Mouse (Mus musculus): ENCODE measurements around the gene St7. TPM values are rescaled to one million over a fixed set of nuclear protein-coding genes. Genes with fewer than 3 reads are reported as not detected.

The St7 gene
- total RNA-seq, 4 experiments from 2014 or later, result 31.5 to 58.0 (median 46.3) TPM

- no peak for DNase-seq (ENCODE audit: low spot score in 2 of 2)
Observed at GRCm38 (mm10) chr6:17814074-17814649, 121.4 kb downstream of the St7 start.

- no peak for DNase-seq (ENCODE audit: low spot score in 2 of 2)
Observed at GRCm38 (mm10) chr6:17816865-17817435, 124.2 kb downstream of the St7 start.

- no peak for DNase-seq (ENCODE audit: low spot score in 2 of 2)
Observed at GRCm38 (mm10) chr6:17823614-17824013, 130.9 kb downstream of the St7 start.

GRCm38 (mm10) chr6:17824735-17825134, 132.0 kb downstream of the St7 start:
- no peak for DNase-seq (ENCODE audit: low spot score in 2 of 2)

- DNase-seq (ENCODE audit: low spot score in 2 of 2), result no peak
Observed at GRCm38 (mm10) chr6:17828382-17828781, 135.6 kb downstream of the St7 start.

- no peak for DNase-seq (ENCODE audit: low spot score in 2 of 2)
Observed at GRCm38 (mm10) chr6:17829981-17830380, 137.2 kb downstream of the St7 start.

GRCm38 (mm10) chr6:17834493-17834892, 141.8 kb downstream of the St7 start:
- DNase-seq (ENCODE audit: low spot score in 2 of 2), result peak; percentile 47 to 63

- no peak for DNase-seq (ENCODE audit: low spot score in 2 of 2)
Observed at GRCm38 (mm10) chr6:17835693-17836092, 143.0 kb downstream of the St7 start.

- DNase-seq (ENCODE audit: low spot score in 2 of 2), result no peak
Observed at GRCm38 (mm10) chr6:17837676-17838075, 144.9 kb downstream of the St7 start.

GRCm38 (mm10) chr6:17840431-17840830, 147.7 kb downstream of the St7 start:
- no peak for DNase-seq (ENCODE audit: low spot score in 2 of 2)

- DNase-seq (ENCODE audit: low spot score in 2 of 2), result peak in 1 of 2 experiments; percentile 63
Observed at GRCm38 (mm10) chr6:17842759-17843158, 150.0 kb downstream of the St7 start.

GRCm38 (mm10) chr6:17851316-17851715, 158.6 kb downstream of the St7 start:
- no peak for DNase-seq (ENCODE audit: low spot score in 2 of 2)

GRCm38 (mm10) chr6:17853587-17854274, 161.0 kb downstream of the St7 start:
- no peak for DNase-seq (ENCODE audit: low spot score in 2 of 2)

GRCm38 (mm10) chr6:17855616-17856015, 162.9 kb downstream of the St7 start:
- no peak for DNase-seq (ENCODE audit: low spot score in 2 of 2)

- no peak for DNase-seq (ENCODE audit: low spot score in 2 of 2)
Observed at GRCm38 (mm10) chr6:17859564-17859963, 166.8 kb downstream of the St7 start.

- no peak for DNase-seq (ENCODE audit: low spot score in 2 of 2)
Observed at GRCm38 (mm10) chr6:17860463-17860862, 167.7 kb downstream of the St7 start.

GRCm38 (mm10) chr6:17867796-17868195, 175.1 kb downstream of the St7 start:
- DNase-seq (ENCODE audit: low spot score in 2 of 2), result no peak

GRCm38 (mm10) chr6:17871831-17872372, 179.2 kb downstream of the St7 start:
- no peak for DNase-seq (ENCODE audit: low spot score in 2 of 2)

GRCm38 (mm10) chr6:17875606-17876005, 182.9 kb downstream of the St7 start:
- DNase-seq (ENCODE audit: low spot score in 2 of 2), result no peak

- no peak for DNase-seq (ENCODE audit: low spot score in 2 of 2)
Observed at GRCm38 (mm10) chr6:17876023-17876613, 183.4 kb downstream of the St7 start.

GRCm38 (mm10) chr6:17876670-17877179, 184.0 kb downstream of the St7 start:
- no peak for DNase-seq (ENCODE audit: low spot score in 2 of 2)

GRCm38 (mm10) chr6:17882943-17883342, 190.2 kb downstream of the St7 start:
- DNase-seq (ENCODE audit: low spot score in 2 of 2), result no peak

Measured in layer of hippocampus, adult 8-10 months (tissue).